Mouse (Mus musculus): ENCODE results near the gene Arid1b. TPM values are rescaled to one million over a fixed set of nuclear protein-coding genes. Genes with fewer than 3 reads are reported as not detected.

Arid1b gene
- polyA plus RNA-seq, 1 experiment from 2014 or later, result 2.9 TPM

- Histone ChIP-seq H3K4me2 (no peak overlapping the region), H3K4me1 (replicated peaks) (peaks cover 32% of the 10 kb centered on the region), H3K4me3 (replicated peaks) (no peak overlapping the region), H3K36me3 (replicated peaks) (no peaks in the 10 kb centered on the region), H3K9me3 (replicated peaks) (no peaks in the 10 kb centered on the region), H3K27ac (replicated peaks) (no peak overlapping the region), H3K27me3 (no peaks in the 10 kb centered on the region), H3K9ac (no peak overlapping the region)
- WGBS (ENCODE audit: insufficient replicate concordance), result 53% methylated on average over 6 of the region's 6 CpGs
- no peak for ATAC-seq (ENCODE audit: insufficient read depth)
These were observed 180.4 kb downstream of the Arid1b start for GRCm38 (mm10) chr17:5174426-5175020.

DNA sequence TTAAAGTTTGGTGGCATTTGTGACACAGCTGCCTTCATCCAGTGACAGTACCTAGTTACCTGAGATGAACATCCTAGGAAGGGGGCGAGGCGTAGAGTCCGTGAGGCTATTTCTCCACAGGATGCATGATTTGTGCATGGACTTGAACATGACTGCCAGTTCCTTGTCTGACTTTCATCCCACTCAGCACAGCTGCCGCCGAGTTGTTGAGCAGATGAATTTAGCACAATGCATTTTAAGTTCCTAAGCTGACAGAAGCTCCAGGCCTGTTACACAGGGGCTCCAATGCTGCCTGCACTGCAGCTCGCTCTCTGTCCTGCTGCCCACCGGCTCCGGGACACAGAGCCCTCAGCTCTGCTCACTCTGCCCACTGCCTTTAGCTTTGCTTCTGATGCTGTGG is 181.4 kb downstream of the Arid1b start:
- H3K4me3 ChIP-seq (replicated peaks), result no peak overlapping the region
- H3K4me2 ChIP-seq, result no peak overlapping the region
- no peak for ATAC-seq (ENCODE audit: insufficient read depth)
- no peaks in the 10 kb centered on the region for H3K9me3 ChIP-seq (replicated peaks)
- WGBS (ENCODE audit: insufficient replicate concordance), result 82% methylated on average over 8 of the region's 8 CpGs
- H3K27ac ChIP-seq (replicated peaks), result no peak overlapping the region
- no peak overlapping the region for H3K9ac ChIP-seq
- H3K36me3 ChIP-seq (replicated peaks), result no peaks in the 10 kb centered on the region
- no peaks in the 10 kb centered on the region for H3K27me3 ChIP-seq
- H3K4me1 ChIP-seq (replicated peaks), result peaks cover 42% of the 10 kb centered on the region

DNA sequence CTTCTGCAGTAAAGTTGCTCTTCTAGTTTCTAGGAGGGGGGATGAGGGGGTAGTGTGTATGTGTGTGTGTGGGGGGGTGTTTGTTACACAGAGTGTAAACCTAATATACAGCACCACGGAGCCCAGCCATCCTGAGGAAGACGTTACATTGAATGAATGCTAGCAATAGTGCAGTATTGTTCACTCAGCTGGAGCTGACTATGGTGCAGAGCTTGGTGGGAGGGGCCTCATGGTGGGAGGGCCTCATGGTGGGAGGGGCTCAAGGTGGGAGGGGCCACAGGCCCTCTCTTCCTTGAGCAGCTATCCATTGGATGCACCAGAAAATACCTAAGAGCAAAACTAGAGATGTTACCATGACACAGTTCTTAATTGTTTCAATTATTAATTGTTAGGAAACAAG is 182.2 kb downstream of the Arid1b start:
- Histone ChIP-seq H3K36me3 (replicated peaks) (no peaks in the 10 kb centered on the region), H3K4me1 (replicated peaks) (peaks cover 50% of the 10 kb centered on the region), H3K9me3 (replicated peaks) (no peaks in the 10 kb centered on the region), H3K27me3 (no peaks in the 10 kb centered on the region), H3K9ac (no peak overlapping the region), H3K4me2 (no peak overlapping the region), H3K27ac (replicated peaks) (no peak overlapping the region), H3K4me3 (replicated peaks) (no peak overlapping the region)
- no peak for ATAC-seq (ENCODE audit: insufficient read depth)
- WGBS (ENCODE audit: insufficient replicate concordance), result 80% methylated on average over 2 of the region's 2 CpGs

- WGBS (ENCODE audit: insufficient replicate concordance), result 69% methylated on average over 10 of the region's 10 CpGs
These were observed 184.4 kb downstream of the Arid1b start for GRCm38 (mm10) chr17:5178534-5178933.

DNA sequence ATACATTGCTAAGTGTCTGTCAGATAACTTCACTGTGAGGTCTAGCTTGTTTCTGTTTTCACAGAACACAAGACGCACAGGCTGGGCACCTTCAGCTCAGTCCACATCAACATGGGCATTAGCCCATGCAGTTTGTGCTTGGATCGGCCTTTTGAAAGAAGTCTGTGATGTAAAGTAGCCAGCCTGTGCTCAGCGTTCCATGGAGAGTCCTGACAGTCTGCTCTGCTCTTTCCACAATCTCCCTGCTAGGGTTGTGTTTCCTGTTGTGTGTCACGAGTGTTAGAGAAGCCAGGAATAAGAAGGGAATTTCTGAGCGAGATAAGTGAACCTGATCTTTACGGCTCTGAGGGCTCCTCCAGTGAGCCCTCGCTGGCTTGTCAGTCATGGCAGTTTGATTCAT is 184.9 kb downstream of the Arid1b start:
- H3K27ac ChIP-seq (replicated peaks), result peak overlapping the region; percentile 48
- H3K4me2 ChIP-seq, result no peak overlapping the region
- H3K36me3 ChIP-seq (replicated peaks), result no peaks in the 10 kb centered on the region
- peaks cover 53% of the 10 kb centered on the region for H3K4me1 ChIP-seq (replicated peaks)
- 51% methylated on average over 7 of the region's 7 CpGs for WGBS (ENCODE audit: insufficient replicate concordance)
- no peak overlapping the region for H3K9ac ChIP-seq
- no peak overlapping the region for H3K4me3 ChIP-seq (replicated peaks)
- no peak for ATAC-seq (ENCODE audit: insufficient read depth)
- H3K9me3 ChIP-seq (replicated peaks), result no peaks in the 10 kb centered on the region
- H3K27me3 ChIP-seq, result no peaks in the 10 kb centered on the region

More at GRCm38 (mm10) chr17:5178534-5178933, 184.4 kb downstream of the Arid1b start:
- Histone ChIP-seq H3K9ac (no peak overlapping the region), H3K36me3 (replicated peaks) (no peaks in the 10 kb centered on the region), H3K9me3 (replicated peaks) (no peaks in the 10 kb centered on the region), H3K4me3 (replicated peaks) (no peak overlapping the region), H3K27me3 (no peaks in the 10 kb centered on the region), H3K4me1 (replicated peaks) (peaks cover 53% of the 10 kb centered on the region), H3K4me2 (no peak overlapping the region), H3K27ac (replicated peaks) (peak overlapping the region; percentile 46; the same call in 1 of the 2 replicates)
- no peak for ATAC-seq (ENCODE audit: insufficient read depth)

- Histone ChIP-seq H3K4me2 (no peak overlapping the region), H3K36me3 (replicated peaks) (no peaks in the 10 kb centered on the region), H3K27me3 (no peaks in the 10 kb centered on the region), H3K9ac (no peak overlapping the region), H3K9me3 (replicated peaks) (no peaks in the 10 kb centered on the region), H3K27ac (replicated peaks) (peak overlapping the region; percentile 48; the same call in 1 of the 2 replicates), H3K4me1 (replicated peaks) (peaks cover 53% of the 10 kb centered on the region), H3K4me3 (replicated peaks) (no peak overlapping the region)
- ATAC-seq (ENCODE audit: insufficient read depth), result no peak
- 72% methylated on average over 5 of the region's 5 CpGs for WGBS (ENCODE audit: insufficient replicate concordance)
These were observed 185.3 kb downstream of the Arid1b start for GRCm38 (mm10) chr17:5179412-5179811.

DNA sequence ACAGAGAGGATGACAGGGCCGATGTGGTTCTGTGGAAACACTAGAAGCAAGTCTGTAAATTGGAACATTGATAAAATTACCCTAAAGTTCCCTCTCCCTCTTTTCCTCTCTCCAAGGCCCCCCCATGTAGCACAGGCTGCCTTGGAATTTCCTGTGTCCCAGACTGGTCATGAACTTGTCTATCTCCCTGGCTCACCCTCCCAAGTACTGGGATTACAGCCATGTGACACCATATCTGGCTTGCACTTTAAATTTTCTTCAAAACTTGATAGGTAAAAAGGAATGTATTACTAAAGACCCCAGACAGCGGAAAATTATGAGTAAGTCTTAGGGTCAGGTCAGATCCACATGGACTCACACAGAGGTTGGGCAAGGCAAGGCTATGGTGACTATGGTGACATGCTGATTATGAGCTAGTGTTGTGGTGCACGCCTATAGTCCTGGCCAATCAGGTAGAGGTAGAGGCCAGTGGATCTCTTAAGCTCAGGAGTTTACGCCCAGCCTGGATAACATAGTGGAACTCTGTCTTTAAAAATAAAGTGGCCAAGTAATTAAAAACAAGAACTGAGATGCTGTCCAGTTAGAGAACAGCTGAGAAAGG is 185.9 kb downstream of the Arid1b start:
- peak overlapping the region; percentile 35; the same call in 1 of the 2 replicates for H3K4me2 ChIP-seq
- no peaks in the 10 kb centered on the region for H3K36me3 ChIP-seq (replicated peaks)
- ATAC-seq (ENCODE audit: insufficient read depth), result peak; percentile 97
- H3K9ac ChIP-seq, result no peak overlapping the region
- H3K4me1 ChIP-seq (replicated peaks), result peaks cover 57% of the 10 kb centered on the region
- H3K4me3 ChIP-seq (replicated peaks), result no peak overlapping the region
- no peaks in the 10 kb centered on the region for H3K9me3 ChIP-seq (replicated peaks)
- no peaks in the 10 kb centered on the region for H3K27me3 ChIP-seq
- H3K27ac ChIP-seq (replicated peaks), result peak overlapping the region; percentile 59
- 64% methylated on average over 4 of the region's 4 CpGs for WGBS (ENCODE audit: insufficient replicate concordance)

- H3K9ac ChIP-seq, result no peak overlapping the region
- H3K4me1 ChIP-seq (replicated peaks), result peaks cover 53% of the 10 kb centered on the region
- no peak overlapping the region for H3K4me2 ChIP-seq
- 76% methylated on average over 6 of the region's 6 CpGs for WGBS (ENCODE audit: insufficient replicate concordance)
- no peak overlapping the region for H3K4me3 ChIP-seq (replicated peaks)
- peak overlapping the region; percentile 59 for H3K27ac ChIP-seq (replicated peaks)
- H3K9me3 ChIP-seq (replicated peaks), result no peaks in the 10 kb centered on the region
- no peaks in the 10 kb centered on the region for H3K27me3 ChIP-seq
- no peaks in the 10 kb centered on the region for H3K36me3 ChIP-seq (replicated peaks)
- no peak for ATAC-seq (ENCODE audit: insufficient read depth)
These were observed 186.8 kb downstream of the Arid1b start for GRCm38 (mm10) chr17:5180925-5181324.

DNA sequence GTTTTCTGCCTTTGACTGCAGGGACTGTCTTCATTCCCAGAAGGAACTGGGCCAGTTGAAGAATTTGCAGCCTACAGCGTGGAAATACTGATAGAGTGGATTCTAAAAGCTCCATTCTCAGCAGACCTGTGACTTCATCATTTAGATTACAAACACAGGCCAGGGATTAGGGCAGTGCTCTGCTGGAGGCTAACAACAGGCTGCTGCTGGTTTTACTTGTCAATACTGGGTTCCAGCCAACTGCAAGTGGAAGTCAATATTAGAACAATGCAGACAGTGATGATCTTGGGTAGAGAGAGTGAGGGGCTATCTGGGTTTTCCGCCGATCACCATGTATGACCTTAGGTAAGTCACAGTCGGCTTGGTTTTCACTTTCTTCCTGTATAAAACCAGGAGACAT is 188.4 kb downstream of the Arid1b start:
- ATAC-seq (ENCODE audit: insufficient read depth), result no peak
- Histone ChIP-seq H3K9me3 (replicated peaks) (no peaks in the 10 kb centered on the region), H3K4me3 (replicated peaks) (no peak overlapping the region), H3K9ac (no peak overlapping the region), H3K27me3 (no peaks in the 10 kb centered on the region), H3K27ac (replicated peaks) (no peak overlapping the region), H3K4me2 (no peak overlapping the region), H3K4me1 (replicated peaks) (peaks cover 43% of the 10 kb centered on the region), H3K36me3 (replicated peaks) (no peaks in the 10 kb centered on the region)
- 68% methylated on average over 4 of the region's 4 CpGs for WGBS (ENCODE audit: insufficient replicate concordance)

DNA sequence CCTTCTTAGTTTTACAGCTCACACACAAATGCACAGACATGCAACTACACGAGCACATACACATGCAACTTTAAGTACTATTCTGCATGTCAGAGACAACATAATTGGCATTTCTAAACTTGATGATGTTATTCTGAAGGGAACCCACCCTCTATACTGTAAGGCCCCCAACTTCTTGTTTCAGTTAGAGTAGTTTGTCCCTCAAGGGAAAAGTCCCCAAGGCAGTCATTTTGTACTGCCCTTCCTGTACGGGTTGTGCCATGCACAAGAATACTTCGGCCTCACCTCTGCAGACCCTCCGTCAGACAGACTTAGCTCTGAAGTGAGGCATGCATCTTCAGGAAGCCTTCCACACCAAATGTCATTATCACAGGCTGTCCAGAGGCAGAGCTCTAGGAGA is 191.4 kb downstream of the Arid1b start:
- no peak overlapping the region for H3K4me3 ChIP-seq (replicated peaks)
- 56% methylated on average over 4 of the region's 4 CpGs for WGBS (ENCODE audit: insufficient replicate concordance)
- no peaks in the 10 kb centered on the region for H3K36me3 ChIP-seq (replicated peaks)
- H3K4me2 ChIP-seq, result no peak overlapping the region
- no peaks in the 10 kb centered on the region for H3K9me3 ChIP-seq (replicated peaks)
- H3K9ac ChIP-seq, result no peak overlapping the region
- no peak for ATAC-seq (ENCODE audit: insufficient read depth)
- H3K27ac ChIP-seq (replicated peaks), result no peak overlapping the region
- H3K27me3 ChIP-seq, result no peaks in the 10 kb centered on the region
- peaks cover 40% of the 10 kb centered on the region for H3K4me1 ChIP-seq (replicated peaks)

- H3K4me3 ChIP-seq (replicated peaks), result no peak overlapping the region
- WGBS (ENCODE audit: insufficient replicate concordance), result 75% methylated on average over 2 of the region's 2 CpGs
- H3K9ac ChIP-seq, result no peak overlapping the region
- H3K9me3 ChIP-seq (replicated peaks), result no peaks in the 10 kb centered on the region
- ATAC-seq (ENCODE audit: insufficient read depth), result no peak
- peaks cover 50% of the 10 kb centered on the region for H3K4me1 ChIP-seq (replicated peaks)
- no peaks in the 10 kb centered on the region for H3K27me3 ChIP-seq
- H3K4me2 ChIP-seq, result no peak overlapping the region
- H3K27ac ChIP-seq (replicated peaks), result no peak overlapping the region
- H3K36me3 ChIP-seq (replicated peaks), result no peaks in the 10 kb centered on the region
These were observed 193.4 kb downstream of the Arid1b start for GRCm38 (mm10) chr17:5187546-5187945.

DNA sequence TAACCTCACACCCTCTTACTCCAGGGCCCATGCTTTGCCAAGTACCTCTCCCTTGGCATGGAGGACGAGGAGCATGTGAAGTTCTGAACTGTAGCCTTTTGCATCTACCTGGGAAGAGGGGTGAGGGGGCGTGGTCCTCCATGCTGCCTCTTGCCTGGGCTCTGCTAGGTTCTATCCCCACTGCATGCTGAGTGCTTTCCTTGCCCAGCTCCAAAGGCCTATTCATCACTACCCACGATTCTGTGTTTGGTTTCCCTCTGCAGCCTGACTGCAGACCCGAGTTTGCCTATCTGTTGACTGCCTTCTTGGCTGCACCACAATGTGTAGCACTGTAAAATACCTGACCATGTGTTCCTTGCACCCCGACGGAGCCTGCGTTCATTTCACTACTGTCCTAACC is 194.3 kb downstream of the Arid1b start:
- 66% methylated on average over 7 of the region's 7 CpGs for WGBS (ENCODE audit: insufficient replicate concordance)
- Histone ChIP-seq H3K9me3 (replicated peaks) (no peaks in the 10 kb centered on the region), H3K27ac (replicated peaks) (0 out of 2 replicates have a peak overlapping the region, but pooled peaks have one; percentile 20), H3K4me2 (no peak overlapping the region), H3K36me3 (replicated peaks) (no peaks in the 10 kb centered on the region), H3K27me3 (no peaks in the 10 kb centered on the region), H3K9ac (no peak overlapping the region), H3K4me3 (replicated peaks) (no peak overlapping the region), H3K4me1 (replicated peaks) (peaks cover 47% of the 10 kb centered on the region)
- no peak for ATAC-seq (ENCODE audit: insufficient read depth)

Measured in liver, embryonic 15.5 days (tissue).